Mouse (Mus musculus) stomach, postnatal 0 days (tissue): ENCODE measurements around the gene Gcsh.

Source experiments
- CTCF ChIP-seq: IDR thresholded peaks from 2 replicates; pipeline ENCODE4 v1.5.1; 2016; ENCODE audit warnings: antibody characterized with exemption, low read depth, mild to moderate bottlenecking, moderate library complexity
- EP300 ChIP-seq: optimal IDR thresholded peaks from 2 replicates; pipeline ENCODE3; 2016; ENCODE audit warnings: antibody characterized with exemption

DNA sequence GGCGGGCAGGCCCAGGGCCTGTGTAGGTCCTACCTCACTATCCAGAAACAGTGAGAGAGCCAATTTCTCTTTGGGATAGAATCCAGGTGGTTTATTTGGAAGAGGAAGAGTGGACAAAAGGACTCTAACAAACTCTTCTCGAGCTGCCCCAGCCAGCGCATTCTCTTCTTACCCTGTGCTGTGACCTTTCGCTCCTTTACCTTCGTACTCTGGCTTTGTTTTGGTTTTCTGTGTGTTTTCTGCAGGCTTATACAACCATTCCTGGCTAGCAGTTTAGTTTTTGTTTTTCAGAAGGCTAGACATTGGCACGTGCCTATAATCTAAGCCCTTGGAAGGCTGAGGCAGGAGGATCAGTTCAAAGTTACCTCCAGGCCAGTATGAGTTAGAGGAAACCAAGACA is 23.8 kb downstream of the Gcsh start:
- no peak for TF ChIP-seq EP300
- no peak for TF ChIP-seq CTCF
